Mouse (Mus musculus): ENCODE data around the gene Epha6.

DNA sequence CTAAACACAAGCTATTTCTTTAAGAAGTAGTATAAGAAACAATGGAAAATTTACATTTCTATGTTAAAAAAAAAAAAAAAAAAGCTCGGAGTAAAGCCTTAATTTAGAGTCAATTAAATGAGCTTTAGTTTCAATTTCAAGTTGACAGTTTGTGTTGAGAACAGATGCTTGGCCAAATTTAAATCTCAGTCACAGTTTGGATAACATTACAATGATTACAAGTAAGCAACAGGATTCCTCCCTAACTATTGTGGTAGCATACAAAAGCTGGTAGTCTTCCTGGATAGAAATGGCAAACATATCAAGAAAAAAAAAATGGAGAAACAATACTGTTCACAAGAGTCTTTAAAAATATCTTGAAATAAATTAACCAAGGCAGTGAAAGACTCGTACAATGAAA lies 452.9 kb downstream of the Epha6 start:
- TF ChIP-seq CTCF (IDR thresholded peaks at IDR 0.05; ENCODE audit: borderline replicate concordance, insufficient read depth, low read depth, low read length) (no peak), POLR2A (IDR thresholded peaks at IDR 0.05; ENCODE audit: borderline replicate concordance, insufficient read depth, low read length) (no peak)
